Mouse (Mus musculus) ES-E14 (cell line): ENCODE data around the gene Prrx2.

Experiments
- CHD2 ChIP-seq: IDR thresholded peaks from 2 replicates; pipeline ENCODE4 v1.6.1; 2014; ENCODE audit warnings: mild to moderate bottlenecking, low read depth, low read length, inconsistent platforms
- HCFC1 ChIP-seq: IDR thresholded peaks from 2 replicates; pipeline ENCODE4 v1.6.1; 2012; ENCODE audit warnings: low read length, inconsistent platforms, borderline replicate concordance; ENCODE audit not compliant: insufficient read depth
- MAFK ChIP-seq: IDR thresholded peaks from 2 replicates; pipeline ENCODE4 v1.6.1; 2014; ENCODE audit warnings: mild to moderate bottlenecking, low read depth, low read length, inconsistent platforms; ENCODE audit not compliant: insufficient read depth
- ZC3H11A ChIP-seq: IDR thresholded peaks from 2 replicates; pipeline ENCODE4 v1.6.1; 2012; ENCODE audit warnings: low read depth, mild to moderate bottlenecking, inconsistent platforms, low read length, borderline replicate concordance
- ZNF384 ChIP-seq: IDR thresholded peaks from 2 replicates; pipeline ENCODE4 v1.6.1; 2012; ENCODE audit warnings: low read depth, low read length, inconsistent platforms

- no peak for TF ChIP-seq ZNF384
- TF ChIP-seq CHD2, result no peak
- no peak for TF ChIP-seq ZC3H11A
- TF ChIP-seq HCFC1, result no peak
- no peak for TF ChIP-seq MAFK
Measured at GRCm38 (mm10) chr2:30925181-30925580, 90.4 kb downstream of the Prrx2 start.
